Mouse (Mus musculus): ENCODE data around the gene Cbfa2t3. TPM values are rescaled to one million over a fixed set of nuclear protein-coding genes. Genes with fewer than 3 reads are reported as not detected.

Gene Cbfa2t3
- 5.2 and 6.4 TPM in 2 replicates for polyA plus RNA-seq (2012; rRNA removed)

GRCm38 (mm10) chr8:122699005-122699492, at the start of gene Cbfa2t3:
TSS of gene Cbfa2t3 (minus strand) at chr8:122699109.

GRCm38 (mm10) chr8:122622727-122623126, 76.2 kb downstream of the Cbfa2t3 start, which contains the start of gene Pabpn1l:
TSS of gene Pabpn1l (minus strand) at chr8:122622739.

GRCm38 (mm10) chr8:122611295-122612133, 87.4 kb downstream of the Cbfa2t3 start, which contains the start of the genes Galns and Trappc2l:
TSS of gene Galns (minus strand) at chr8:122611463.
TSS of gene Trappc2l (plus strand) at chr8:122611640.

GRCm38 (mm10) chr8:122576648-122577022, 122.3 kb downstream of the Cbfa2t3 start, which contains the start of gene Aprt:
TSS of gene Aprt (minus strand) at chr8:122576909.

Other genes starting within 250 kb of the Cbfa2t3 start
- 3.2 and 5.0 TPM in 2 replicates for gene Snai3, start 238.4 kb downstream of the Cbfa2t3 start, polyA plus RNA-seq (2012; rRNA removed)
- 34.2 and 46.6 TPM in 2 replicates for gene Rnf166, start 223.0 kb downstream of the Cbfa2t3 start, polyA plus RNA-seq (2012; rRNA removed)
- gene Ctu2, start 223.0 kb downstream of the Cbfa2t3 start, polyA plus RNA-seq (2012; rRNA removed) = 20.3 and 26.9 TPM in 2 replicates
- gene Piezo1, start 147.8 kb downstream of the Cbfa2t3 start, polyA plus RNA-seq (2012; rRNA removed) = 41.3 and 43.5 TPM in 2 replicates
- gene Cdt1, start 131.1 kb downstream of the Cbfa2t3 start, polyA plus RNA-seq (2012; rRNA removed) = 8.9 and 27.7 TPM in 2 replicates
- 143 and 230 TPM in 2 replicates for gene Aprt, start 122.2 kb downstream of the Cbfa2t3 start, polyA plus RNA-seq (2012; rRNA removed)
- gene Galns, start 87.6 kb downstream of the Cbfa2t3 start, polyA plus RNA-seq (2012; rRNA removed) = 3.8 and 5.1 TPM in 2 replicates
- 70.7 and 75.9 TPM in 2 replicates for gene Trappc2l, start 87.5 kb downstream of the Cbfa2t3 start, polyA plus RNA-seq (2012; rRNA removed)
- 0.14 TPM in 1 of 2 replicates, not detected in the other for gene Pabpn1l, start 76.4 kb downstream of the Cbfa2t3 start, polyA plus RNA-seq (2012; rRNA removed)
- gene Acsf3, start 76.4 kb upstream of the Cbfa2t3 start, polyA plus RNA-seq (2012; rRNA removed) = 13.9 and 15.6 TPM in 2 replicates
- gene Cdh15, start 148.9 kb upstream of the Cbfa2t3 start, polyA plus RNA-seq (2012; rRNA removed) = 0.13 and 0.23 TPM in 2 replicates